In the genomic region with DNA sequence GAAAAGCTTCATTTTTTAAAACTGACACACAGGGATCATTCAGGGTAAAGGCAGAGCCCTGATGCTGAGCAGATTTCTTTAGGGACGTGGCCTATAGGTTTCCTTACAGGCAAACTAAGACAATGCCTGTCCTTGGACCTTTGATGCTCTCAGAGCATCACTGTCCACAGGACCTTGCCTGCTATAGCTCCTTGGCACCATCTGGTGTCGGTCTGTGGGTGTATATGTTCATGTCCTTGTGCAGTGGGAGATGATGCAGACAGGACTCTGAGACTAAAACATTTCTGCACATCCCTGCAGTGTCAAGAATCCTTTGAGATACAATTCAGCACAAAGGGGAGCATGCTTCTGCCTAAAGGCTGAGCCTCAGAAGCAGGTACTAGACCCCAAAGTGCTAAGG, we compare ENCODE assay signal across 10 mouse cellular contexts. TPM values are rescaled to one million over a fixed set of nuclear protein-coding genes. Genes with fewer than 3 reads are reported as not detected.
DNase-seq lines count a peak whose midpoint lies in the region; ATAC-seq and TF ChIP-seq lines count a peak whose summit lies in the region.
"Had no signal": no experiment of that assay in that cellular context is flagged by ENCODE, and none has a peak within 500 bp of the region (broad histone marks: within the 10 kb centered on the region; RNA-seq: fewer than 3 reads in every experiment).

No protein-coding gene starts in this region.

- ATAC-seq in midbrain, embryonic 14.5 days (ENCODE audit: low FRiP score, low TSS enrichment): no peak
- ATAC-seq in midbrain, embryonic 11.5 days (ENCODE audit: low FRiP score): no peak

- intact Hi-C loops in gastrocnemius, adult 2 months (cut with DNase I): loop anchor here (1.0 kb wide), 1 partner anchor 43 kb away; no protein-coding TSS in a partner anchor
- intact Hi-C loops in gastrocnemius, postnatal 14 days (cut with DNase I; ENCODE audit: low total_unique reads): loop anchor here (5.0 kb wide), 1 partner anchor 40 kb away; no protein-coding TSS in a partner anchor

- H3K9me3 ChIP-seq in midbrain, embryonic 14.5 days (ENCODE audit: control insufficient read depth, low read length): no peaks in the 10 kb centered on the region
- no peaks in the 10 kb centered on the region for H3K9me3 ChIP-seq in midbrain, embryonic 11.5 days (ENCODE audit: control insufficient read depth, low read length)

- 41% methylated on average over 2 of the region's 2 CpGs for whole genome bisulfite sequencing in midbrain, embryonic 14.5 days
- WGBS in midbrain, embryonic 11.5 days: 54% methylated on average over 2 of the region's 2 CpGs

- H3K4me3 ChIP-seq in gastrocnemius, adult 2 months: no peak overlapping the region
- H3K4me3 ChIP-seq in midbrain, embryonic 14.5 days (replicated peaks; ENCODE audit: low read depth, low read length): no peak overlapping the region
- no peak overlapping the region for H3K4me3 ChIP-seq in midbrain, embryonic 11.5 days (ENCODE audit: low read depth, low read length)

- H3K27me3 ChIP-seq in midbrain, embryonic 14.5 days (ENCODE audit: control insufficient read depth, insufficient read depth, low read length): no peaks in the 10 kb centered on the region
- H3K27me3 ChIP-seq in midbrain, embryonic 11.5 days (ENCODE audit: control insufficient read depth, insufficient read depth, low read length): no peaks in the 10 kb centered on the region
- H3K27me3 ChIP-seq in splenic B cell, adult 2 months (ENCODE audit: control insufficient read depth, insufficient read depth, low read length, poor library complexity, severe bottlenecking): no peaks in the 10 kb centered on the region; the same call in 1 of the 2 replicates

- H3K9ac ChIP-seq in midbrain, embryonic 14.5 days (replicated peaks; ENCODE audit: low read length): no peak overlapping the region
- H3K9ac ChIP-seq in midbrain, embryonic 11.5 days (ENCODE audit: low read length): no peak overlapping the region
- H3K9ac ChIP-seq: hindbrain, embryonic 14.5 days had no signal

- TF ChIP-seq CTCF in gastrocnemius, adult 2 months (IDR thresholded peaks at IDR 0.05): peak; percentile 43
- TF ChIP-seq CTCF in brain, embryonic 14.5 days (IDR thresholded peaks at IDR 0.05; ENCODE audit: borderline replicate concordance, extremely low read depth, insufficient read depth, insufficient read length): peak; percentile 44; the same call in 1 of the 2 replicates

- DNase-seq in gastrocnemius, adult 2 months: no peak
- DNase-seq in gastrocnemius, postnatal 14 days: no peak
- peak; percentile 20 for DNase-seq in midbrain, embryonic 14.5 days
- no peak for DNase-seq in midbrain, embryonic 11.5 days (ENCODE audit: low spot score, missing footprints)
- DNase-seq in brain, embryonic 14.5 days (ENCODE audit: low read depth): peak; percentile 34
- peak; percentile 84 for DNase-seq in splenic B cell, adult 2 months (ENCODE audit: low read depth, low spot score)
- no peak for DNase-seq in kidney, postnatal 4 days
- DNase-seq in heart, adult 9 months (ENCODE audit: low spot score in 2 of 2): no peak

- H3K4me1 ChIP-seq in midbrain, embryonic 14.5 days (ENCODE audit: control insufficient read depth, insufficient read depth, low read length): no peaks in the 10 kb centered on the region
- H3K4me1 ChIP-seq in midbrain, embryonic 11.5 days (ENCODE audit: control insufficient read depth, insufficient read depth, low read length): no peaks in the 10 kb centered on the region

- H3K27ac ChIP-seq in gastrocnemius, adult 2 months: no peak overlapping the region
- H3K27ac ChIP-seq in midbrain, embryonic 14.5 days (replicated peaks; ENCODE audit: low read depth, low read length): no peak overlapping the region
- no peak overlapping the region for H3K27ac ChIP-seq in midbrain, embryonic 11.5 days (ENCODE audit: low read depth, low read length)
- H3K27ac ChIP-seq: hindbrain, embryonic 14.5 days had no signal

- no peaks in the 10 kb centered on the region for H3K36me3 ChIP-seq in midbrain, embryonic 14.5 days (ENCODE audit: control insufficient read depth, insufficient read depth, low read length)
- no peaks in the 10 kb centered on the region for H3K36me3 ChIP-seq in midbrain, embryonic 11.5 days (ENCODE audit: control insufficient read depth, insufficient read depth, low read length)
- no peaks in the 10 kb centered on the region for H3K36me3 ChIP-seq in splenic B cell, adult 2 months (ENCODE audit: control insufficient read depth, insufficient read depth, low read length, poor library complexity, severe bottlenecking)
- H3K36me3 ChIP-seq: G1E had no signal

- TF ChIP-seq POLR2A in brain, embryonic 14.5 days (IDR thresholded peaks at IDR 0.05; ENCODE audit: borderline replicate concordance, extremely low read depth, insufficient read depth, insufficient read length, poor library complexity, severe bottlenecking): no peak

- H3K4me2 ChIP-seq in midbrain, embryonic 14.5 days (ENCODE audit: low read length): no peak overlapping the region
- no peak overlapping the region for H3K4me2 ChIP-seq in midbrain, embryonic 11.5 days
- H3K4me2 ChIP-seq: hindbrain, embryonic 14.5 days had no signal

RNA-seq across cellular contexts. Expression of a gene that starts 19.3 kb away (rescaled TPM):
- under 1 TPM; 0.03 TPM for total RNA-seq in gastrocnemius, adult 2 months (2021)
- under 1 TPM in 1 of 2 experiments, not detected in 1; 0.02 TPM for total RNA-seq in gastrocnemius, postnatal 14 days (2021)
- 0.07 and 0.14 TPM in 2 replicates for polyA plus RNA-seq in midbrain, embryonic 14.5 days (2014; fragmentation: Nextera tagmentation; extraction: Ambion mirVana)
- 0.08 and 0.10 TPM in 2 replicates for polyA plus RNA-seq in midbrain, embryonic 11.5 days (2014; fragmentation: Nextera tagmentation; extraction: Ambion mirVana)
- 0.18 and 0.63 TPM in 2 replicates for polyA plus RNA-seq in brain, embryonic 14.5 days (2012; rRNA removed)
- polyA plus RNA-seq: G1E had no signal

RNA-seq across cellular contexts. Expression of a gene that starts 23.7 kb away (rescaled TPM):
- total RNA-seq in gastrocnemius, adult 2 months (2021): 1 to 10 TPM; 1.7 to 2.3 TPM
- 1 to 10 TPM; 5.1 to 5.2 TPM for total RNA-seq in gastrocnemius, postnatal 14 days (2021)
- polyA plus RNA-seq in midbrain, embryonic 14.5 days (2014; fragmentation: Nextera tagmentation; extraction: Ambion mirVana): 13.7 and 19.4 TPM in 2 replicates
- polyA plus RNA-seq in midbrain, embryonic 11.5 days (2014; fragmentation: Nextera tagmentation; extraction: Ambion mirVana): 41.2 and 42.6 TPM in 2 replicates
- polyA plus RNA-seq in brain, embryonic 14.5 days (2012; rRNA removed): 6.8 and 11.2 TPM in 2 replicates
- polyA plus RNA-seq: G1E had no signal

RNA-seq across cellular contexts. Expression of a gene that starts 47.0 kb away (rescaled TPM):
- 10 to 100 TPM in 1 of 2 experiments, 1 to 10 TPM in 1; 6.2 to 24.0 TPM for total RNA-seq in gastrocnemius, adult 2 months (2021)
- total RNA-seq in gastrocnemius, postnatal 14 days (2021): 10 to 100 TPM in 1 of 2 experiments, 1 to 10 TPM in 1; 7.4 to 43.8 TPM
- polyA plus RNA-seq in midbrain, embryonic 14.5 days (2014; fragmentation: Nextera tagmentation; extraction: Ambion mirVana): 4.7 and 7.3 TPM in 2 replicates
- 6.5 and 6.8 TPM in 2 replicates for polyA plus RNA-seq in midbrain, embryonic 11.5 days (2014; fragmentation: Nextera tagmentation; extraction: Ambion mirVana)
- polyA plus RNA-seq in brain, embryonic 14.5 days (2012; rRNA removed): 3.2 and 3.4 TPM in 2 replicates
- total RNA-seq: G1E had no signal
- polyA plus RNA-seq: G1E had no signal

Comparison
In these comparisons a context has a peak if more than half of its experiments do, and no peak if none do; other contexts are left out.
1. DNase-seq: peak in midbrain, embryonic 14.5 days (single experiment), brain, embryonic 14.5 days (single experiment) and splenic B cell, adult 2 months (single experiment); none in gastrocnemius, adult 2 months (single experiment), gastrocnemius, postnatal 14 days (single experiment), midbrain, embryonic 11.5 days (single experiment), kidney, postnatal 4 days (0 of 2) and heart, adult 9 months (0 of 2).